Mouse (Mus musculus) cerebellum, postnatal 10 days (tissue): Measurements from ENCODE around the gene Uba52.
A peak's percentile ranks its signal among the peaks of the same experiment; 100 is the strongest.

ENCODE experiments used
- DNase-seq, 2 experiments: peaks; one replicate each; pipeline ENCODE4 v3.0.0; 2021; ENCODE audit warnings: mixed read lengths in 2 of 2

Uba52 gene

DNA sequence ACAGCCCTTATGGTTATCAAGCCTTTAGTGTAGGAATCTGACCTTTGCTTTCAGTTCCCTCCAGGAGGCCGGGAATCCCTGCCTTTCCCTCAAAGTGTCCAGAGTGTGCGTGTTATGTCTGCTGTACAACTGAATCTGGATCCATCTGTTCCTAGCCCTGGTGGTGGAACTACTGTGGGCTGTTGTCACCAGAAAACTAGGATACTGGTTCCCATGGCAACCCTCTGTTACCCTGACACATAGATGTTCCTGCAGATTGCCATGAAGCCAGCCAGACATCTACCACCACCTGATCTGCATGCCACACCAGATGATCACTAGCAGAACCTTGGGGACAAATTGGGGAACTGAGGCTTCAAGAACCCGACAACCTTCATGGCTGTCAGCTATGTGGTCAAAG lies 28.7 kb downstream of the Uba52 start:
- no peak for DNase-seq

DNA sequence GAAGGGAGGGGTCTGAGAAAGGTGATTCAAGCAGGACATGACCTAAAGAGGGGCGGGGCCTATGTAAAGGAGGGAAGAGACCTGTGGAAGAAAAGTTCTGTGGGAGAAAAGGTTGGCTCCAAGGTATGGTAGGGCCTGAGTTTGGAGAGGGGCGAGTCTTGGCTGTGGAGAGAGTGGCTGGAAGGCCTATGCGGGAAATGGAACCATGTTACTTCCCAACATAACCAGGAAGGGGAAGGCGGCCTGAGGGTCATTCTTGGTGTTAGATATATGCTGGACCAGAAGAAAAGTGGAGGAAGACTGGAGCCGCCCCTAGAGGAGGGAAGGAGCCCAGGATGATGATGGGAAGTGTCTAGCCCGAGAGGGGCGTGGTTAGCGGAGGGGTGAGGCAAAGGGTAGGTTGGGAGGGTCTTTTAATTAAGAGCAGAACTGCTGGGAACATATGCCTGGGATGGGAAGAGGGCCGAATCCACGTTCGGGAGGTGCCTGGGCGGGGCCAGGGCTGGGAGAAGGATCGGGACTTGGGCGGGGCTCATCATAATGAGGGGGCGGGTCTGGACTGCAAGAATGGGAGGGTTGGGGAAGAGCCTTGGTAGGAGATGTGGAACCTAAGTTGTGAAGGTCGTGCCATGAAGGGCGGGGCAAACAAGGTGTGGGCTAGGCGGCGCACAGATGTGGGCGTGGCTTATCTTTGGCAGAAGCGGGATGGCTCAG lies 33.2 kb downstream of the Uba52 start:
- no peak for DNase-seq

DNA sequence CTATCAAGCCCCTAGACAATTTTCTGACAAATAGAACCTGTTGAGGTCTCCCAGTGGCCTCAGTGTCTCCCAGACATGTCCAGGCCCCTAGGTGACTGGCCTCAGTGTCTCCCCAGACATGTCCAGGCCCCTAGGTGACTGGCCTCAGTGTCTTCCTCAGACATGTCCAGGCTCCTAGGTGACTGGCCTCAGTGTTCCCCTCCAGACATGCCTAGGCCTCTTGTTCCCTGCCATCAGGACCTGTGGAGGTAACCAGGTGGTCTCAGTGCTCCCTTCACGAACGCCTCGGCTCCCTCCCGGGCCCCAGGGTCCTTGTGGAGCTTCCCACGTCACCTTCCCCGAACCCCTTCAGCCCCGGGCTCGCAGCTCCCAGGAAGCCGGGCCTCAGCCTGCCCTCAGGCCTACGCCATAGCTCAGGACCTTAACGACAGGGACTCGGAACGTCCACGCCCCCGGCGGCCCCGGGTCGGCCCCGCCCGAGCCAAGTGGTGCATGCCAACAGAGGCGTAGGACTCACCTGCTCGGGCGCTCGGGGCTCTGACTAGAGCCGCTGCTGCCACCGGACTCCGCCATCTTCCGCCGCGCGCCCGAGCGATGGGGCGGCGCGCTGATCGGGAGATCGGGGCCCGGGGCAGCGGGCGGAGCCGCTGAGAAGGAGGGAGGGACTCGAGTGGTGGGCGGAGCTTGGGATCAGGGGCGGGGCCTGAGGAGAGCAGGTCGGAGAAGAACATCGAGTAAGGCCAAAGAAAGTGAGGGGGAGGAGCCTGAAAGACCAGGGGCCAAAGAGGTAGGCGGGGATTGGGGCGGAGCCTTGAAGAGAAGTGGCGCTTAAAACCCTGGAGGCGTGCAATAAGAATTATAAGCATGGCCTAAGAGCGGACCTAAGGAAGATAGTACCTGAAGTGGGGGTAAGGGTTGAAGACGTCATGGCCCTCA lies 34.0 kb downstream of the Uba52 start, which contains the start of gene Klhl26:
Klhl26 (minus strand) TSS at position 636 of the 936 bp plus-strand sequence.
- DNase-seq, result peak; percentile 97 to 98

DNA sequence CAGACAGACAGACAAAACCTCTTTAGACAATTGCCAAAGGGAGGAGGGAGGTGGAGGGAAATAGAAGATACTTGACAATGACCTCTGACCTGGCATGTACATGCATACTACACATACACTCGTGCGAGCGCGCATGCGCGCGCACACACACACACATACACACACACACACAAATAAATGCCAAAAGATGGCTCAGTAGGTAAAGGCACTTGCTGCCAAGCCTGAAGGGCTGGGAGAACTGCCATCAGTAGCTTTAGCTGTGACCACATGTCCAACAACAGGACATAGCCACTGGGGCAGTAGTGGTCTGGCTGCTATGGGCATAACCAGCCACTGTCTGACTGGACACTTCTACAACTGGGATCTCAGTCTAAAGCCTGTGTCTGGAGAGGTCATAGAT lies 38.7 kb downstream of the Uba52 start:
- DNase-seq, result peak; percentile 63 to 65

DNA sequence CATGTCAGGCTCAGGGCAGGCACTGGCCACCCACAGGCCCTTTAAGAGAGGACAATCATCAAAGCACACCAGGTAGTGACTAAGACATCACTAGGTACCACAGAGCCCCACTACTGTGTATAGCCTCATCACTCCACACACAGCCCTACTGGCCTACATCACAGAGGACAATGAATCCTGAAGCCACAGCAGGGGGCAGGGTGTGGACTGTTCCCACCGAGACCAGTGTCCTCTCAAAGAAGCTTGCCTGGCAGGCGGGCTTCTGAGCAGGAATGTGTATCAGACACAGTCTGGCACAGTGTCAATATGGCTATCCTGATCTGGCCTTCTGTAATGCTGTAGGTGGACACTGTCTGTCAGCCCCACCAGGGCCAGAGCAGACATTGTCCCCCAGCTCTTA lies 40.7 kb downstream of the Uba52 start:
- DNase-seq, result no peak

DNA sequence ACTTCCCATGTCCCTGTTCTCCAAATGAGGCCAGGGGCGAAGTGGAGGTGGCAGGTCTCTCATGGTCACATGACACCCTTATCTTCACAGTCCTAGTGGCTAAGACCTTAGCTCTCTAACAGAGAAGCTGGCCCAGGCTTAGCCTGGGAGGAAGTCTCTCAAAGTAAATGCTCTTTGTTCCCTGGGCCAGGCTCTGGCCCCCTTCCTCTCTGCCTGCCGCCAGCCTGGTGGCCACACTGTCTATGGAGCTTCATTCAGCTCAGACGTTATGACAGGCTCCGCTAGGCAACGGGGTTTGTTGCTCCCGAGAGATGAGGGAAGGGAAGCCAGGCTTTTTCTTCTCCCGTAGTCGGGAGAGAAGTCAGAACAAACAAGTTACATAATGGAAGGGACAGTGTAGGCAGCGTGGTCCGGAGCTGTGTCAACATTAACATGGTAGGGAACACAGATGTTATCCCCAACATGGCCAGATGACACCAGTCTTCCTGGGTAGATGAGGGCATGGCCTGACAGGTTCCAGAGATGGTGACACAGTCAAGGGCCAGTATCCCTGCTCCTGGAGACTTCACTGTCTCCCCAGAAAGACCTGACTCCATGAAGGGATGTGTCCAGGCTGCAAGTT lies 41.2 kb downstream of the Uba52 start:
- DNase-seq, result no peak

DNA sequence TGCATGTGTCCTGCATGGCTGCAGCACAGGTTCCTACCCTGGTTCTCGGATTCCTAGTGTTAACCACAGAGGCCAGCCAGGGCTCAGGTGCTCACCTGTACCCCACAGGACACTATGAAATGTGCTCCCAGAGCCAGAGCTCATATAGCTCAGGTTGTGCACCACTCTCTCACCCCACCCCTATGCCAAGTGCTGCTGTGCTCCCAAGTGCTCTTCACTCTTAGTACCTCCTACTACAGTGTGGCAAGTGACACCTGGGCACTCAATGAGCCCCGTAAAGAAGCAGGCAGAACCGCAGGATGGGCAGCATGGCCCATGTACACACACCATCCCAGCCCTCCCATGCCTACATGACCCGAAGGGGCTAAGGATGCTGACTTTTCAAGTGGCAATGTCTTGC lies 41.9 kb downstream of the Uba52 start:
- no peak for DNase-seq

DNA sequence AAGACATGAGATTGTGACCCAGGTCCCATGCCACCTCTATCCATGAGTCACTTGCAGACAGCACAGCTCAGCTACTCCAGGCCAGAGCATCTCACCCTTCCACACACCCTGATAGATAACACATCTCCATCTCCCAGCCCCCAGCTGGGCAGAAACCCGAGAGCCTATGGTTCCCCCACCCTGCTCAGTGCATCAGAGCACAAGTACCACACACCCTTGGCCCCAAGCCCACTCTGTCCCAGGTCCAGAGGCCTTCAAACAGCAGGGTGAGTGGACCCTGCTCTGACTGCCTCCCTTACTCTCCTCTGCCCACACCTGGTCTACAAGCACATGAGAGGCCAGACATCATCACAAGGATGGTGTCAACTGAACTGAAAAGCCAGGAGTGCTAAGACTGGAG lies 42.7 kb downstream of the Uba52 start:
- DNase-seq, result no peak

DNA sequence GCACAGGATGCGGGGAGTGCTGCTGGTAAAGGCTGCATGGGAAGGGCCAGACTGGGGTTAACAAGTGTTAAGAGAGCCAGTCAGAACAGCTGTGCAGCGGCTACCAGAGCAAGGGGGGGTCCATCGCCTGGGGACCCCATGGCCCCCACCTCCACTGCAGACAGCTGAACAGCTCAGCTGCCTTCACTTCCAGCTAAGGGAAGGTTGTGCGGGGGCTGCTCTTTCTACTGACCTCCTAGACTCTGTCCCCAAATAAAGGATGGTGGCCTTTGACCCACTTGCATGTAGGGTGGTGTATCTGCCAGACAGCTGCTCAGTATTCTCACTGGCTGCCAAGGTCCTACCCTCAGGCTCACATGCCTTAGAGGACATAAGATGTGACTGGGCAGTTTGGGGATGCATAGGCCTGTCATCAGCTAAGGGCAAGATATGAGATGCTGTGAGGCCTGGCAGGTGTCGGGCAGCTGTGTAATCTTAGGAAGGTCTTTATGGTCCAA lies 43.3 kb downstream of the Uba52 start:
- no peak for DNase-seq

DNA sequence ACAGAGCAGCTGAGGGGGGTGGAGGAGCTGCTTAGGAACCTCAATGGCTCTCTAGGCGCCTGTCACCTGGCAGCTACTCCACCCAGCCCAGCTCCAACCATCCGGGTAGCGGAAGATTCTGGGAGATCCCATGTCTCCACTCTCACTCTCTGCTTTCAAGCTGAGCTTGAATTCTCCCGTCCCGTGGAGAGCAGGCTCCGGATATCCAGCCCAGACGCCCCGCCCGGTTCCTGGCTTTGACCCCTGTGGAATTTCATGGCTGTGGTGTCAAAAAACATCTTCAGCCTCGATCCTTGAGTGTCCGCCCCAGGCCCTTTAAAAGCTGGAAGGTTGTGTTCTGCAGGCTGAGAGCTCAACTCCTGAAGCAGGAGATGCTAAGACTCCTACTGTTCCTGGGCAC lies 43.8 kb downstream of the Uba52 start:
- DNase-seq, result no peak

DNA sequence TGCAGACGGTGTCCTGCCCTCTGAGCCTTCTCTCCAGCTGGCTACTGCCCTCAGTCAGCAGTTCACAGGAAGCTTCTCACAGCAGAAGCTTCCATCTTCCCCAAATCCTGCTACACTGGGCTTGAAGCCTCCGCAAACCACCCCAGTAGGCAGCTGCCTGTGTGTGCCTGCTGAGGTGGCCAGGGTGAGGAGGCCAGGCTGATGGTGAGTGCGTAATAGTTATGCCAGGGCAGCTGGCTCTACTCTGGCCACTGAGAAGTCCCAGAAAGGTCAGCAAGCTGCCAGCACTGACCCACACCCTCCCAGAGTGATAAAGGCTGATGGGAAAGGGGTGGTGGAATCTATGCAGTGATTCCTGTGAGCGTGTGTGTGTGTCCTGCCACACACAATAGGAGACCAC lies 44.3 kb downstream of the Uba52 start:
- DNase-seq, result no peak

DNA sequence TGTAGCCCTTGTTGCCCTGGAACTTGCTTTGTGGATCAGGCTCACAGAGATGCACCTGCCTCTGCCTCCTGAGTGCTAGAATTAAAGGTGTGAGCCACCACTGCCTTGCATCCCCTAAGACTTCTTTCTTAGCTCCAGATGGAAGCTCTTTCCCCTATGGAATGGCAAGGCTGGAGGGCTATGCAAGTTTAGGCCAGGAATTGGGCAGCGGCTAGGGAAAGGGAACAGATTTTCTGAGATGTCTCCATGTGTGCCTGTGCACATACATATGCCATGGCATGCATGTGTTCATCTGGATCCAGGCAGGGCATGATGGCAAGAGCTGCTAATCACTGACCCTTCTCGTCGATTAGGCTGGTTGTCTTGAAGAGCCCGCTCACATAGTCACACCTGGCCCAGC lies 44.9 kb downstream of the Uba52 start:
- DNase-seq, result no peak

DNA sequence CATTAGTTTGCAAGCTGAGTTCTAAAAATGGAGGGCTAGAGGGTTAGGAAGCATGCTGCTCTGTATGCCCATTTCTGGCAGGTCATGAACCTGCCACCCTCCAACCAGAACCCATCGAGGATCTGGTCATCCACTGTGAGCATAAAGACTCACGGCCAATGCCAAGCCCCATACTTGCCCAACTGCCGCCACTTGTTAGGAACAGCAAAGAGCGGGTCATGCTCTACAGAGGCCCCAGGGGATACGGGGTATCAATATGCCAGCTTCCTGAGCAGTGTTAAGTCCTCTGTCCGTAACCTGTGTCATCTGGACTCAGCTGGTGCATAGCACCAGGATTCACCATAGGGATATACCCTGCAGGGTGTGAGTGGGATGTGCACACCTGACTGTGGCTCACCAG lies 46.4 kb downstream of the Uba52 start:
- DNase-seq, result no peak

DNA sequence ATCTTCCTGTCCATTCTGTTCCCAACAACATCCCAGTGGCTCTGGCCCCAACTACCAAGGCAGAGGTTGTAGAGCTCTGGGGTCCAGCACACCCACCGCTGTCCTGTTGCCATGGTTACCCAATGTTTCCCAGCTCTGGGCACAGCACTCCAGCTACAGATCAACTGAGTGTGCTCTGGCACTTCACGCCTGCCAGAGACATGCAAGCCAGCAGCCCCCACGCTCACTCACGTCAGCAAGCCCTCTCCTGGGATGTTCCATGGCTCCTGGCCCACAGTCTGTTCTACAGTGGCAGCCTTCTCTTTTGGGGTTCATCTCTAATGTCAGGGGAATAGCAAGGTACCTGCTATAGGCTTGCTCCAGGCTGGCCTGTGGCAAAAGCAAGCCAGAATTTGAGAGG lies 47.3 kb downstream of the Uba52 start:
- peak; percentile 63 for DNase-seq

DNA sequence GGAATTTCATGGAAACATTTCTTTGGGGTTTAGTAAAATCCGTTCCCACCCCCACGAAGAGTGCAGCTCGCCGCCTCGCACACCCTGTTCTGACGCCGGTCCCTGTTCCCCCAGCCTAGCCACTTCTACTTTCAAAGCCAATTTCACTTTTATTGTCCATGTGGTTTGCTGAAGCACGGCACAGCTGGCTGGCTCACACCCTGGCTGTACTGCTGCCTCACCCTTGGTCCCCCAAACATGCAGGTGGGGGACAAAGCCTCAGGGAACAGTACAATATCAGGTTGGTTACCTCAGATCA lies 48.1 kb downstream of the Uba52 start:
- DNase-seq, result no peak

DNA sequence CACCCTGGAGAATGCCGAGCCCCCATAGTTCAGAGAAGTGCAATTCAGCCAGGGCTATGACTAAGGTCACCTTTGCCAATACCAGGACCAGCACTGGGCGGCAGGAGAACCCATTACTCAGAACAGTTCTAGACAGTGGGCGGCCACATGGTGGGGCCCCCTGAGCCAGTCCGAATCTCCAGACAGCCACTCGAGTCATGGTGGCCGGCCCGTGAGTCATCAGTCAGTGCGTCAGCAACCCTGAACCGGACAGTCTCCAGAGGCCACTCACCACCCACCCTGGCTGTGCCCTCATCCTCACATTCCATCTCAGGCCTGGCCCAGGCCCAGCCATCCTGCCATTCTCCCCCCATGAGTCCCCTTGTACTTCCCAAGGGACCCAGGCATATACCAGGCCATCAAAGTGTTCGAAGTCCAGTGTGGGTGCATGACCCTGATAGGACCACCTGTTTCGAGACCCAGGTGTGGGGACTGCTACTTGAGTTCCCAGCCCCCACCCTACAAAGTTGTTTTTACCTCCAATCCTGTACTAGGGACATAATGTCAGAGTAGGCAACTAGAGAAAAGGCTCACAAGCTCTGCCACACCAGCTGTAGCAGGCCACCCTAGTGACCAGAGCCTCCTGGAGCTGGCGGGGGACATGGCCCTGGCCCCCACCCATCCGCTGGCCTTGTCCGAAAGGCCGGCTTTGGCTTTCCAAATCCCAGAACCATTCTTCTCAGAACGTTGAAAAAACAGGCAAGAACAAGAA lies 48.7 kb downstream of the Uba52 start:
- no peak for DNase-seq

DNA sequence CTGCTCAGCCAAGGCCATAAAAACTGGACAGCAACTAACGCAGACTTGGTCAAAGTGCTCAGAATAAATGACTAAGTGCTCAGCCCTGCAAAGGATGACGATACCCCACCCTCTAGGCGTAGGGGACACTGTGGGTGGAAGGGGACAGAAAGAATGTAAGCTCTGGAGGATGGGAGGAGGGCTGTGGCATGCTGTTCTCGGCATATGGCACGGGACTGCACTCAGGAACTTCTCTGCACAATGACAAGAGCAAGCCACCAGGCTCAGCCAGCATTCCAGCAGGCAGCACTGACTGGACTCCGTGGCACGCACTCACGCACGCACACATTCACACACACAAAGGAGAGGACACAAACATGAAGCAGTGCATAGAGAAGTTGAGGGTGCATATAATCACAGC lies 50.0 kb downstream of the Uba52 start:
- peak; percentile 48 to 52 for DNase-seq

DNA sequence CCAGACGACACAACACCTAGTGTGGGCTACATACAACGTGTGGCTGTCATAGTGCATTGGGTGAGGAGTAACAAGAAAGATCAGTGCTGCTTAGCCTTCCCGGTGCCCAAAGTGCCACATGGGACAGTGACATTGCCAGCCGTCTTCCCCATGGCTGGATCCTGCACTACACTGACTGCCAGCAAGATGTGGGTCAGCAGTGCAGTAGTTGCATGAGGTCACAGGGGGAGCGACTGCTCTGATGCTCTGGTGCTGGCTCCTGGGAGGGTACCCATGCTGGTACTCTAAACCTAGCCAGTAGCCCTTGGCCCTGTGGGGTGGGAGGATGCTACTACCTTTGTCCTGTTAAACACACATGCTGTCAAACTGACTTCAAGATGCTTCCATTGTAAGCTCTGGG lies 50.4 kb downstream of the Uba52 start:
- no peak for DNase-seq

DNA sequence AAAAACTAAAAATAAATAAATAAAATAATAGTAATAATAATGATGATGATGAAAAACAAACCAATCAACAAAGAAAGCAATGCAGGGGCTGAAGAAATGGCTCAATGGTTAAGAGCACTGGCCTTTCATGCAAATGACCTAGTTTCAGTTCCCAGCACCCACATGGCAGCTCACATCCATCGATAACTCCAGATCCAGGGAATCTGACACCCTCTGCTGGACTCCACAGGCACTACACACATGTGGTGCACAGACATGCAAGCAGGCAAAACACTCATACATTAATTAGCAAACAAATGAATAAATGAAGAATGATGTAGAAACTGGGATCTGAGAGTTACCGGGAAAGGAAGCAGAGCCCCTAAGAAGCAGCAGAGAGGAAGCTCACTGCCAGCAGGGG lies 51.0 kb downstream of the Uba52 start:
- DNase-seq, result no peak

DNA sequence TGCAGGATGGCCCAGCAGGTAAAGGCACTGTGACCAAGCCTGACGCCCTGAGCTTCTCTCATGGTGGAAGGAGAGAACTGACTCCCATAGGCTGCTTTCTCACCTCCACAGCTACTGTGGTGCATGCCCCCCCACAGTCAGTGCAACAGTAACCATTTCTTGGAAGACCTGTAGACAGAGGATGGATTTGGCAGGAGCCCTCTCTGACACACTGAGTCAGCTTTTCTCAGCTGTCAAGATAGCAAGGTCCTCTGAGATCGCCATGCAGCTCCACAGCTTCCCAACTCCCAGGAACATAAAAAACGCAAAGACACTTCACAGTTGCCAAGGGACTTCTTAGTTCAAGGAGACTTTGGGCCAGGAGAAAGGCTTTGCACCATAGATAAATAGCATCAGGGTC lies 52.1 kb downstream of the Uba52 start:
- no peak for DNase-seq
